In the genomic region with DNA sequence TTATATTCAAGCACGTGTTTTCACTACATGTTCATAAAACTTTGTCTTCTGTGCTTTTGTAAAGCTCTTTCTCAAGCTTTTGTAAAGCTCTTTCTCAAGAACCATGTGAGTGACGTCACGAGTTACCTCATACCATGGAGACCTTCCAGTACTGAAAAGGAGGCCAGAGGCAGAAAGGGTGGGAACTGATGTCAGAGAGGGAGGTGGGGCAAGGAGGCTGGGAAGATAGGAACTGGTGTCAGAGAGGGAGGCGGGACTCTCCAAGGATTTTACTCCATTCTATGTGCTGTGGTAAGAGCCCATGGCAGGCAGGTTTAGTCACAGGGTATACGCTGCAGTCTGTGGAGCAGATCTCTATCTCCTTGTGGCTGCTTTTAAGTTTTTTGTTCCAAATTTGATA, we compare ENCODE assay signal across 14 mouse cellular contexts. TPM values are rescaled to one million over a fixed set of nuclear protein-coding genes. Genes with fewer than 3 reads are reported as not detected.
DNase-seq lines count a peak whose midpoint lies in the region; ATAC-seq and TF ChIP-seq lines count a peak whose summit lies in the region.
"Had no signal": no experiment of that assay in that cellular context is flagged by ENCODE, and none has a peak within 500 bp of the region (broad histone marks: within the 10 kb centered on the region; RNA-seq: fewer than 3 reads in every experiment).

No protein-coding gene starts in this region.

- intact Hi-C loops in heart, postnatal 14 days (cut with DNase I) = no loop called here

- peaks cover 8% of the 10 kb centered on the region; the same call in 1 of the 2 replicates for H3K4me1 ChIP-seq in embryonic facial prominence, embryonic 14.5 days (ENCODE audit: control insufficient read depth, insufficient read depth, low read length)
- H3K4me1 ChIP-seq in embryonic facial prominence, embryonic 10.5 days = peaks cover 30% of the 10 kb centered on the region
- H3K4me1 ChIP-seq in stomach, postnatal 0 days (replicated peaks; ENCODE audit: control insufficient read depth, insufficient read depth) = peaks cover 2% of the 10 kb centered on the region; the same call in 1 of the 2 replicates
- H3K4me1 ChIP-seq in thymus, adult 2 months (replicated peaks; ENCODE audit: control insufficient read depth, insufficient read depth, low read length) = 0 out of 2 replicates have a peak, but pooled peaks cover 2% of the 10 kb centered on the region

- 67% methylated on average over 5 of the region's 5 CpGs for WGBS in embryonic facial prominence, embryonic 14.5 days
- WGBS in embryonic facial prominence, embryonic 10.5 days = 70% methylated on average over 5 of the region's 5 CpGs
- 51% methylated on average over 5 of the region's 5 CpGs for WGBS in stomach, postnatal 0 days
- 66% methylated on average over 5 of the region's 5 CpGs for WGBS in thymus, adult 2 months

- H3K27me3 ChIP-seq in embryonic facial prominence, embryonic 14.5 days (replicated peaks; ENCODE audit: control insufficient read depth, insufficient read depth, low read length) = no peaks in the 10 kb centered on the region
- peaks cover 6% of the 10 kb centered on the region for H3K27me3 ChIP-seq in embryonic facial prominence, embryonic 10.5 days (replicated peaks; ENCODE audit: low read depth, poor library complexity, severe bottlenecking)
- H3K27me3 ChIP-seq in stomach, postnatal 0 days (ENCODE audit: control insufficient read depth, insufficient read depth, low read length) = no peaks in the 10 kb centered on the region; the same call in 1 of the 2 replicates
- H3K27me3 ChIP-seq in thymus, adult 2 months (ENCODE audit: control insufficient read depth, insufficient read depth, low read length) = no peaks in the 10 kb centered on the region
- H3K27me3 ChIP-seq: hindbrain, embryonic 12.5 days; limb, embryonic 12.5 days; midbrain, embryonic 12.5 days had no signal

- H3K4me3 ChIP-seq in embryonic facial prominence, embryonic 14.5 days (ENCODE audit: low read depth, low read length) = no peak overlapping the region
- no peak overlapping the region for H3K4me3 ChIP-seq in embryonic facial prominence, embryonic 10.5 days
- no peak overlapping the region for H3K4me3 ChIP-seq in stomach, postnatal 0 days (ENCODE audit: low read depth, low read length)
- no peak overlapping the region for H3K4me3 ChIP-seq in thymus, adult 2 months (ENCODE audit: control insufficient read depth, insufficient read depth, low read length)
- H3K4me3 ChIP-seq: hindbrain, embryonic 12.5 days; limb, embryonic 12.5 days; midbrain, embryonic 12.5 days had no signal

- H3K36me3 ChIP-seq in embryonic facial prominence, embryonic 14.5 days (ENCODE audit: control insufficient read depth, insufficient read depth, low read length) = no peaks in the 10 kb centered on the region
- H3K36me3 ChIP-seq in embryonic facial prominence, embryonic 10.5 days (replicated peaks) = no peaks in the 10 kb centered on the region
- no peaks in the 10 kb centered on the region for H3K36me3 ChIP-seq in stomach, postnatal 0 days (ENCODE audit: control insufficient read depth, insufficient read depth, low read length)
- no peaks in the 10 kb centered on the region for H3K36me3 ChIP-seq in thymus, adult 2 months (ENCODE audit: control insufficient read depth, insufficient read depth, low read length)
- H3K36me3 ChIP-seq: hindbrain, embryonic 12.5 days; limb, embryonic 12.5 days; midbrain, embryonic 12.5 days had no signal

- TF ChIP-seq CTCF in stomach, postnatal 0 days (IDR thresholded peaks at IDR 0.05; ENCODE audit: low read depth) = no peak
- no peak for TF ChIP-seq CTCF in thymus, adult 2 months (IDR thresholded peaks at IDR 0.05; ENCODE audit: borderline replicate concordance, control insufficient read depth, extremely low read depth, insufficient read depth, low read length, poor library complexity)

- DNase-seq in embryonic facial prominence, embryonic 14.5 days (ENCODE audit: low spot score) = peak; percentile 9
- DNase-seq in embryonic facial prominence, embryonic 10.5 days (ENCODE audit: low spot score) = no peak
- DNase-seq in ovary, postnatal 14 days (ENCODE audit: low spot score) = peak; percentile 16
- no peak for DNase-seq in ovary, postnatal 10 days (ENCODE audit: low spot score)
- peak; percentile 36 to 53 for DNase-seq in heart, postnatal 14 days
- peak; percentile 33 for DNase-seq in stomach, postnatal 0 days (ENCODE audit: low spot score)
- no peak for DNase-seq in cerebellum, adult 9-11 months
- DNase-seq in thymus, adult 2 months = no peak
- DNase-seq: cerebellum, adult 18-20 months; kidney, postnatal 14 days had no signal

- TF ChIP-seq EP300 in stomach, postnatal 0 days (optimal IDR thresholded peaks at IDR 0.05) = no peak

- 0 out of 2 replicates have a peak, but pooled peaks have one; percentile 15 for ATAC-seq in embryonic facial prominence, embryonic 14.5 days (ENCODE audit: low read depth)
- peak; percentile 51; the same call in 1 of the 2 replicates for ATAC-seq in stomach, postnatal 0 days (ENCODE audit: low FRiP score, low TSS enrichment)

- no peaks in the 10 kb centered on the region for H3K9me3 ChIP-seq in embryonic facial prominence, embryonic 14.5 days (ENCODE audit: control insufficient read depth, low read length)
- H3K9me3 ChIP-seq in embryonic facial prominence, embryonic 10.5 days = no peaks in the 10 kb centered on the region
- no peaks in the 10 kb centered on the region for H3K9me3 ChIP-seq in stomach, postnatal 0 days (ENCODE audit: control insufficient read depth, low read length)
- H3K9me3 ChIP-seq: hindbrain, embryonic 12.5 days; limb, embryonic 12.5 days; midbrain, embryonic 12.5 days had no signal

- TF ChIP-seq POLR2A in thymus, adult 2 months (IDR thresholded peaks at IDR 0.05; ENCODE audit: control insufficient read depth, extremely low read depth, insufficient read depth, low read length, poor library complexity) = no peak

- no peak overlapping the region for H3K27ac ChIP-seq in embryonic facial prominence, embryonic 14.5 days (replicated peaks; ENCODE audit: low read depth, low read length)
- H3K27ac ChIP-seq in embryonic facial prominence, embryonic 10.5 days (replicated peaks) = no peak overlapping the region
- no peak overlapping the region for H3K27ac ChIP-seq in stomach, postnatal 0 days (replicated peaks)
- no peak overlapping the region for H3K27ac ChIP-seq in thymus, adult 2 months (ENCODE audit: control insufficient read depth, insufficient read depth, low read length)
- H3K27ac ChIP-seq: hindbrain, embryonic 12.5 days; limb, embryonic 12.5 days; midbrain, embryonic 12.5 days had no signal

- no peak overlapping the region for H3K4me2 ChIP-seq in embryonic facial prominence, embryonic 14.5 days (ENCODE audit: low read depth, low read length)
- H3K4me2 ChIP-seq in stomach, postnatal 0 days (replicated peaks; ENCODE audit: low read depth) = no peak overlapping the region
- H3K4me2 ChIP-seq: hindbrain, embryonic 12.5 days; limb, embryonic 12.5 days; midbrain, embryonic 12.5 days had no signal

- H3K9ac ChIP-seq in embryonic facial prominence, embryonic 14.5 days (ENCODE audit: low read depth, low read length) = no peak overlapping the region
- H3K9ac ChIP-seq in stomach, postnatal 0 days (ENCODE audit: low read length) = no peak overlapping the region
- H3K9ac ChIP-seq: hindbrain, embryonic 12.5 days; limb, embryonic 12.5 days; midbrain, embryonic 12.5 days had no signal

RNA-seq across cellular contexts. Expression of a gene that starts 31.3 kb away (rescaled TPM):
- polyA plus RNA-seq in embryonic facial prominence, embryonic 14.5 days (2014; fragmentation: Nextera tagmentation; extraction: Ambion mirVana) = 1.1 and 1.8 TPM in 2 replicates
- polyA plus RNA-seq in embryonic facial prominence, embryonic 10.5 days (2016; fragmentation: Nextera tagmentation; extraction: Ambion mirVana) = 1.6 and 2.4 TPM in 2 replicates
- 1 to 10 TPM in 1 of 2 experiments, under 1 TPM in 1; 0.38 to 1.7 TPM for total RNA-seq in heart, postnatal 14 days (2021)
- polyA plus RNA-seq in stomach, postnatal 0 days (2015; fragmentation: Nextera tagmentation; extraction: Ambion mirVana) = 0.19 and 0.23 TPM in 2 replicates
- 22.6 and 26.4 TPM in 2 replicates for polyA plus RNA-seq in thymus, adult 2 months (2012; rRNA removed)
- polyA plus RNA-seq: C2C12 had no signal

Comparison
In these comparisons a context has a peak if more than half of its experiments do, and no peak if none do; other contexts are left out.
1. DNase-seq: peak in embryonic facial prominence, embryonic 14.5 days (single experiment), ovary, postnatal 14 days (single experiment), heart, postnatal 14 days (2 of 2) and stomach, postnatal 0 days (single experiment); none in embryonic facial prominence, embryonic 10.5 days (single experiment), ovary, postnatal 10 days (single experiment), cerebellum, adult 9-11 months (single experiment) and thymus, adult 2 months (single experiment).